9 mouse cellular contexts compared by ENCODE assay signal in genomic region chr1:134222122-134223055, GRCm38 (mm10). TPM values are rescaled to one million over a fixed set of nuclear protein-coding genes. Genes with fewer than 3 reads are reported as not detected.
DNase-seq lines count a peak whose midpoint lies in the region; ATAC-seq and TF ChIP-seq lines count a peak whose summit lies in the region.
"Had no signal": no experiment of that assay in that cellular context is flagged by ENCODE, and none has a peak within 500 bp of the region (broad histone marks: within the 10 kb centered on the region; RNA-seq: fewer than 3 reads in every experiment).

No protein-coding gene starts in this region.

- no peaks in the 10 kb centered on the region for H3K9me3 ChIP-seq in heart, embryonic 12.5 days (replicated peaks)
- no peaks in the 10 kb centered on the region for H3K9me3 ChIP-seq in kidney, postnatal 0 days (replicated peaks; ENCODE audit: low read length)

- peaks cover 22% of the 10 kb centered on the region; the same call in 1 of the 2 replicates for H3K27me3 ChIP-seq in heart, embryonic 12.5 days (replicated peaks)
- H3K27me3 ChIP-seq in kidney, postnatal 0 days (ENCODE audit: insufficient read depth, low read length), result no peaks in the 10 kb centered on the region

- peak; percentile 92 for ATAC-seq in heart, embryonic 12.5 days (ENCODE audit: insufficient number of reproducible peaks, low FRiP score)
- peak; percentile 69; the same call in 1 of the 2 replicates for ATAC-seq in kidney, postnatal 0 days (replicated peaks; ENCODE audit: low FRiP score, low read depth)

- no peak overlapping the region for H3K4me3 ChIP-seq in heart, embryonic 12.5 days
- H3K4me3 ChIP-seq in kidney, postnatal 0 days (replicated peaks; ENCODE audit: low read depth, low read length), result no peak overlapping the region

- 26% methylated on average over 8 of the region's 8 CpGs for WGBS in heart, embryonic 12.5 days
- 37% methylated on average over 8 of the region's 8 CpGs for WGBS in kidney, postnatal 0 days

- intact Hi-C loops in gastrocnemius, postnatal 14 days (cut with DNase I; ENCODE audit: low total_unique reads), result no loop called here

- peak overlapping the region; percentile 30 for H3K4me2 ChIP-seq in heart, embryonic 12.5 days
- no peak overlapping the region for H3K4me2 ChIP-seq in kidney, postnatal 0 days (ENCODE audit: low read length)

- H3K9ac ChIP-seq in heart, embryonic 12.5 days, result 0 out of 2 replicates have a peak overlapping the region, but pooled peaks have one; percentile 23
- no peak overlapping the region for H3K9ac ChIP-seq in kidney, postnatal 0 days (ENCODE audit: low read depth, low read length)

- peaks cover 50% of the 10 kb centered on the region for H3K4me1 ChIP-seq in heart, embryonic 12.5 days (replicated peaks)
- no peaks in the 10 kb centered on the region for H3K4me1 ChIP-seq in kidney, postnatal 0 days (replicated peaks; ENCODE audit: insufficient read depth, low read length)

- H3K27ac ChIP-seq in heart, embryonic 12.5 days (ENCODE audit: poor library complexity, severe bottlenecking), result peak overlapping the region; percentile 73
- H3K27ac ChIP-seq in kidney, postnatal 0 days, result no peak overlapping the region

- DNase-seq in adrenal gland, postnatal 14 days, result peak; percentile 89
- no peak for DNase-seq in kidney, postnatal 0 days (ENCODE audit: low spot score)
- DNase-seq in lung, postnatal 36 days, result peak; percentile 81
- DNase-seq in thymus, postnatal 25 days, result no peak
- DNase-seq in gastrocnemius, postnatal 14 days, result no peak
- no peak for DNase-seq in layer of hippocampus, postnatal 14 days (ENCODE audit: low spot score in 2 of 2)

- H3K36me3 ChIP-seq in heart, embryonic 12.5 days, result no peaks in the 10 kb centered on the region
- no peaks in the 10 kb centered on the region for H3K36me3 ChIP-seq in kidney, postnatal 0 days (ENCODE audit: insufficient read depth, low read length)

- TF ChIP-seq CTCF in kidney, postnatal 0 days (IDR thresholded peaks at IDR 0.05; ENCODE audit: low read depth), result no peak

RNA-seq across cellular contexts. Expression of gene Adora1, which starts 12.8 kb away (rescaled TPM):
- 78.9 and 91.9 TPM in 2 replicates for total RNA-seq in adrenal gland, postnatal 14 days (2021)
- 7.3 and 9.3 TPM in 2 replicates for polyA plus RNA-seq in heart, embryonic 12.5 days (2016; fragmentation: Nextera tagmentation; extraction: Ambion mirVana)
- 11.7 and 13.7 TPM in 2 replicates for polyA plus RNA-seq in kidney, postnatal 0 days (2015; fragmentation: Nextera tagmentation; extraction: Ambion mirVana)
- under 1 TPM; 0.58 to 0.78 TPM for total RNA-seq in gastrocnemius, postnatal 14 days (2021)
- 100 to 1,000 TPM; 213 to 218 TPM for total RNA-seq in layer of hippocampus, postnatal 14 days (2021)

RNA-seq across cellular contexts. Expression of gene Mybph, which starts 29.1 kb away (rescaled TPM):
- total RNA-seq in adrenal gland, postnatal 14 days (2021), result not detected in 2 replicates
- polyA plus RNA-seq in heart, embryonic 12.5 days (2016; fragmentation: Nextera tagmentation; extraction: Ambion mirVana), result 0.39 and 0.54 TPM in 2 replicates
- polyA plus RNA-seq in kidney, postnatal 0 days (2015; fragmentation: Nextera tagmentation; extraction: Ambion mirVana), result 0.13 TPM in 1 of 2 replicates, not detected in the other
- total RNA-seq in gastrocnemius, postnatal 14 days (2021), result 100 to 1,000 TPM; 716 to 830 TPM
- under 1 TPM in 1 of 2 experiments, not detected in 1; 0.18 TPM for total RNA-seq in layer of hippocampus, postnatal 14 days (2021)
- total RNA-seq: hematopoietic stem cell, adult 5-6 weeks had no signal
- polyA plus RNA-seq: spleen, adult 2 months had no signal

RNA-seq across cellular contexts. Expression of gene Chil1, which starts 40.4 kb away (rescaled TPM):
- 1.1 and 1.2 TPM in 2 replicates for total RNA-seq in adrenal gland, postnatal 14 days (2021)
- 1.2 and 1.3 TPM in 2 replicates for polyA plus RNA-seq in heart, embryonic 12.5 days (2016; fragmentation: Nextera tagmentation; extraction: Ambion mirVana)
- 2.1 and 2.4 TPM in 2 replicates for polyA plus RNA-seq in kidney, postnatal 0 days (2015; fragmentation: Nextera tagmentation; extraction: Ambion mirVana)
- 1 to 10 TPM; 1.4 to 2.0 TPM for total RNA-seq in gastrocnemius, postnatal 14 days (2021)
- 1 to 10 TPM; 8.0 to 8.5 TPM for total RNA-seq in layer of hippocampus, postnatal 14 days (2021)

Comparison
In these comparisons a context has a peak if more than half of its experiments do, and no peak if none do; other contexts are left out.
1. DNase-seq: peak in adrenal gland, postnatal 14 days (single experiment) and lung, postnatal 36 days (single experiment); none in kidney, postnatal 0 days (single experiment), thymus, postnatal 25 days (single experiment), gastrocnemius, postnatal 14 days (single experiment) and layer of hippocampus, postnatal 14 days (0 of 2).
2. RNA of gene Adora1, which starts 12.8 kb away (total RNA-seq): 213 to 218 TPM in layer of hippocampus, postnatal 14 days and 78.9 to 91.9 TPM in adrenal gland, postnatal 14 days; 0.58 to 0.78 TPM in gastrocnemius, postnatal 14 days; every median in the first group is over 10 times any median in the second.
3. RNA of gene Mybph, which starts 29.1 kb away (total RNA-seq): 716 to 830 TPM in gastrocnemius, postnatal 14 days; 0.18 TPM in layer of hippocampus, postnatal 14 days and not detected in adrenal gland, postnatal 14 days; every median in the first group is over 100 times any median in the second.